Mouse (Mus musculus) limb, embryonic 14.5 days (tissue): ENCODE results near the gene Stox2. TPM values are rescaled to one million over a fixed set of nuclear protein-coding genes. Genes with fewer than 3 reads are reported as not detected.

Experiments
- ATAC-seq: fragments of 200-750 bp; cut with Nextera tagmentation; 2 replicates; pipeline ENCODE4 v1.8.0; 2017; ENCODE audit warnings: low read depth, moderate number of reproducible peaks, moderate TSS enrichment; ENCODE audit not compliant: low FRiP score
- DNase-seq: peaks from one replicate; pipeline ENCODE4 v3.0.0-alpha.2; 2015; ENCODE audit warnings: low spot score
- H3K27ac ChIP-seq: fragments of 300-500 bp; sonication (generic); replicated peaks from 2 replicates; pipeline ENCODE4 v1.5.1; 2014; ENCODE audit warnings: low read depth, mild to moderate bottlenecking, low read length, moderate library complexity, mixed read lengths
- H3K27me3 ChIP-seq: fragments of 300-500 bp; sonication (generic); 2 replicates; pipeline ENCODE4 v1.6.1; 2014; ENCODE audit warnings: low read length, mixed read lengths; ENCODE audit not compliant: control insufficient read depth, insufficient read depth
- H3K36me3 ChIP-seq: fragments of 300-500 bp; sonication (generic); 2 replicates; pipeline ENCODE4 v1.6.1; 2014; ENCODE audit warnings: mild to moderate bottlenecking, low read length, moderate library complexity, mixed read lengths; ENCODE audit not compliant: control insufficient read depth, insufficient read depth
- H3K4me1 ChIP-seq: fragments of 300-500 bp; sonication (generic); 2 replicates; pipeline ENCODE4 v1.6.1; 2014; ENCODE audit warnings: antibody characterized with exemption, low read length, mixed read lengths; ENCODE audit not compliant: control insufficient read depth, insufficient read depth
- H3K4me2 ChIP-seq: fragments of 300-500 bp; sonication (generic); replicated peaks from 2 replicates; pipeline ENCODE4 v1.6.1; 2014; ENCODE audit warnings: low read depth, mild to moderate bottlenecking, low read length, moderate library complexity; ENCODE audit not compliant: severe bottlenecking
- H3K4me3 ChIP-seq: fragments of 300-500 bp; sonication (generic); replicated peaks from 2 replicates; pipeline ENCODE4 v1.5.1; 2014; ENCODE audit warnings: low read length
- H3K9ac ChIP-seq: fragments of 300-500 bp; sonication (generic); 2 replicates; pipeline ENCODE4 v1.6.1; 2014; ENCODE audit warnings: mild to moderate bottlenecking, low read depth, low read length, moderate library complexity; ENCODE audit not compliant: severe bottlenecking
- H3K9me3 ChIP-seq: fragments of 300-500 bp; sonication (generic); 2 replicates; pipeline ENCODE4 v1.6.1; 2016; ENCODE audit warnings: low read length; ENCODE audit not compliant: control insufficient read depth
- POLR2A ChIP-seq: fragments of 200-500 bp; IDR thresholded peaks from 2 replicates; pipeline ENCODE4 v1.8.0; 2012; ENCODE audit warnings: inconsistent platforms, mild to moderate bottlenecking, moderate library complexity, borderline replicate concordance; ENCODE audit not compliant: insufficient read depth, insufficient read length; ENCODE audit errors: extremely low read depth
- WGBS: fragments of 180-500 bp; shearing (Covaris S2); extraction: QIAGEN DNeasy Blood & Tissue Kit; methylation state at CpG from one replicate; pipeline ENCODE4 v1.1.7; 2014; 5-methylcytosine and 5-hydroxymethylcytosine counted together
- polyA plus RNA-seq, 2 experiments: library from polyadenylated mRNA; depleted of rRNA in 1 of 2; stranded (reverse) in 1 of 2; unstranded in 1 of 2; fragments of >200 nt; fragmentation: Nextera tagmentation in 1 of 2; extraction: Ambion mirVana in 1 of 2; gene quantifications; 2 replicates each; pipeline versions ENCODE4 v1.2.1 to v1.2.3; 2012 to 2014

Stox2 gene
- polyA plus RNA-seq, 2 experiments: 12.2 to 17.1 TPM

DNA sequence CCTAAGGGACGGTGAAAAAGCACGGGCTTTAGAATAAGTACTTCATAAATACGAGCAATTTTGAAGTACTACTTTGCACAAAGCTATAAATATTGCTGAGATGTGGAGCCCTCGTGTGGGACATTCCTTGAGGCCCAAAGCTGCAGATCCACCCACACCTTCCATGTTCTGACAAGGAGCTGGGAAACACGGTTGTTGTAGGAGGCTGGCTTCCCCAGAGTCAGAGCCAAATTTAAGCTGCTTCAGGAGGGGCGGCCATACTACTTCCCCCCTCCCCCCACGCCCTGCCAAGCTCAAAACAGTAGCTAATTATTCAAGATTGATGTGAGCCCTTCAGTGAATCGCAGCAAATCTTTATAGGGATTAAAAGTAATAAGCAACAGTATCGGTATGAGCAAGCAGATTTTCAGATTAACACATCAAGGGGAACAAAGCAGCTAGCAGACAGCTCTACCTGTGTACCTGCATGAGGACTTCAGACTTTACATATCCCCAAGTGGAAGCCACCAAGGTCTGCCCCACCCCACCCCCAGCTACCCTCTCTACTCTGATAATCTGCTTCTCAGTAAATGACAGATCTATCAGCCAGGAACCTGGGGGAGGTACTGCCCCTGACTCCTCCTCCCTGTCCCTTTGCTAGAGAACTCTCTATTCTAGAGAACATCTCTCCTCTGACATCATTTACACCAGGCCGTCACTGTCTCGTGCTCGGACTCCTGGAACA is 185.2 kb downstream of the Stox2 start:
- TF ChIP-seq POLR2A: no peak
- no peak overlapping the region for H3K4me2 ChIP-seq
- no peak overlapping the region for H3K4me3 ChIP-seq
- no peak overlapping the region for H3K27ac ChIP-seq
- H3K27me3 ChIP-seq: no peaks in the 10 kb centered on the region
- peaks cover 28% of the 10 kb centered on the region for H3K4me1 ChIP-seq
- WGBS: 39% methylated on average over 12 of the region's 12 CpGs
- no peak for ATAC-seq
- H3K9ac ChIP-seq: no peak overlapping the region
- no peaks in the 10 kb centered on the region for H3K36me3 ChIP-seq
- H3K9me3 ChIP-seq: no peaks in the 10 kb centered on the region
- DNase-seq: no peak

DNA sequence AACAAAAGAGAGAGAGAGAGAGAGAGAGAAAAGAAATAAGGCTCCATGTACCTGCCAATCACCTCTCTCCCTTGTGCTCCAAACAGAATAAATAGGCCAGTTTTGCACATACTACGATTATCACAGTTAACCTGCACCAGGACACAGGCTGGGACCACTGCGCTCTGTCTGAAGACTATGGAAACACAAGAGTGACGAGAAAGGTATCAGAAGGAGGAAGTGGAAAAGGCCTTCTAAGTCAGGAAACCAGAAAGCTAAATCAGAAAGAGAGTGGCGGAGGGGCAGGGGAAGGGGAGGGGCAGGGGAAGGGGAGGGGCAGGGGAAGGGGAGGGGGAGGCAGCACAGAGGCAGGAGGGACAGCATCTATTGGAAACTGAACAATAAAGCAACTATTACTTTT is 195.3 kb downstream of the Stox2 start:
- no peak for TF ChIP-seq POLR2A
- Histone ChIP-seq H3K9ac (no peak overlapping the region), H3K4me1 (peaks cover 12% of the 10 kb centered on the region), H3K27ac (no peak overlapping the region), H3K27me3 (no peaks in the 10 kb centered on the region), H3K4me3 (no peak overlapping the region), H3K4me2 (no peak overlapping the region), H3K36me3 (no peaks in the 10 kb centered on the region), H3K9me3 (no peaks in the 10 kb centered on the region)
- ATAC-seq: no peak
- no peak for DNase-seq
- 80% methylated on average over 3 of the region's 4 CpGs for WGBS

DNA sequence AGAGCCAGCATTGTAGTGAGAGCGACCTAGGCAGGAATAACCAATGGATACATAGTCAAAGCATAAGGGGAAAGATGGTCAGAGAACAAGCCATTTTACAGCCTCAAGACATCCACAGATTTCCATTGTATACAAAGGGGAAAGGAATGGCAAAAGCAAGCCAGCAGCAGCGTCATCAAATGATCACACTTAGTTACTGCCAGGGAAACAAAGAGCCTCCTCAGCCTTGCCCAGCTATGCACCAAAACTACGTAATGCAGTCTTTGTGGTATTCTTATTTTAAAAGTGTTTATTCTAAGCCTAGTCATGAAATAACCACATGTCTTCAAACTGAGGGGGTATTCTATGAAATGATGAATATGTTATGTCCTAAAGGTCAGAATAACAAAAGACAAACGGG is 201.0 kb downstream of the Stox2 start:
- ATAC-seq: no peak
- Histone ChIP-seq H3K27me3 (no peaks in the 10 kb centered on the region), H3K9me3 (no peaks in the 10 kb centered on the region), H3K4me3 (no peak overlapping the region), H3K4me2 (no peak overlapping the region), H3K9ac (no peak overlapping the region), H3K27ac (no peak overlapping the region), H3K4me1 (peaks cover 28% of the 10 kb centered on the region), H3K36me3 (no peaks in the 10 kb centered on the region)
- no peak for TF ChIP-seq POLR2A
- 74% methylated on average over 4 of the region's 4 CpGs for WGBS
- DNase-seq: no peak

DNA sequence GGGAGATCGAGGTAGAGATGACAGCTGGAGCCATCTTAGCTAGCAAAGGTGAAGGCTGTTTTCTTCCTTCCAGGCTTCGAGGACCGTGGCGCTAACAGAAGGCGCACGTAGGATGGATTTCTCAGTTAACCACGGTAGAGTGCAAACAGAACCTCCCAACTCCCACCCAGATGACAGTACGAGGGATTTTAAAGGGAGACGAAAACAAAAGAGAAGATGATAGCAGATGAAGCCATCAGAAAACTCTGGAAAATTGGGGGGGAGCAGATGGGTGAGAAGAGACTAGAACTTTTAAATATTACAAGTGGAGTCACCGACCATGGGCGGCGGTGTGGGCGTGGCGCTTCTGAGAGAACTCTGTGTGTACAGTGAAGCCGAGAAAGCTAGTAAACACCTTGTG is 202.0 kb downstream of the Stox2 start:
- Histone ChIP-seq H3K27me3 (no peaks in the 10 kb centered on the region), H3K9ac (no peak overlapping the region), H3K9me3 (no peaks in the 10 kb centered on the region), H3K4me2 (no peak overlapping the region), H3K4me1 (peaks cover 28% of the 10 kb centered on the region), H3K36me3 (no peaks in the 10 kb centered on the region), H3K27ac (no peak overlapping the region), H3K4me3 (no peak overlapping the region)
- no peak for ATAC-seq
- no peak for TF ChIP-seq POLR2A
- DNase-seq: no peak
- WGBS: 92% methylated on average over 15 of the region's 15 CpGs

DNA sequence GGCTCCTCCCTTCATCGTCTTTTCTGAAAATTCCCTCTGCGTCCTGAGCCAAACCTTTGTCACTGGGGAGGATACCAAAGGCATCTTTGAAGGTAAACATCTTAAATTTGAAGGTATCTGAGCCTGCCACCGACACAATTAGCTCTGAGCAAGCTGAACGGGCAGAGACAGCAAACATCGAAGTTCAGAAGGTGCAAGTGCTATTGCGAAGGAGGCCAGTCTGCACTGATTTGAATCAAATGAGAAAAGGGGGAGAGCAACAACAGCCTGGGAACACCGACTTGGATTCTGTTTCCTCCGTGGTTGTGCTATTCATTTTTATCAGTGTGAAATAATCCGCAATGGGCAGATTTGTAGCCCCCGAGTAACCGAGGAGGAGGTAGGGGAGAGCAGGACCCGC is 202.5 kb downstream of the Stox2 start:
- no peaks in the 10 kb centered on the region for H3K27me3 ChIP-seq
- no peak overlapping the region for H3K4me2 ChIP-seq
- H3K27ac ChIP-seq: no peak overlapping the region
- no peak overlapping the region for H3K9ac ChIP-seq
- WGBS: 80% methylated on average over 12 of the region's 12 CpGs
- ATAC-seq: no peak
- H3K36me3 ChIP-seq: no peaks in the 10 kb centered on the region
- H3K9me3 ChIP-seq: no peaks in the 10 kb centered on the region
- peaks cover 25% of the 10 kb centered on the region for H3K4me1 ChIP-seq
- TF ChIP-seq POLR2A: no peak
- no peak for DNase-seq
- H3K4me3 ChIP-seq: no peak overlapping the region
